Mouse (Mus musculus): Measurements from ENCODE around the gene Rxra. TPM values are rescaled to one million over a fixed set of nuclear protein-coding genes. Genes with fewer than 3 reads are reported as not detected.

Rxra gene
- polyA plus RNA-seq, 1 experiment from 2014 or later, result 6.7 TPM

DNA sequence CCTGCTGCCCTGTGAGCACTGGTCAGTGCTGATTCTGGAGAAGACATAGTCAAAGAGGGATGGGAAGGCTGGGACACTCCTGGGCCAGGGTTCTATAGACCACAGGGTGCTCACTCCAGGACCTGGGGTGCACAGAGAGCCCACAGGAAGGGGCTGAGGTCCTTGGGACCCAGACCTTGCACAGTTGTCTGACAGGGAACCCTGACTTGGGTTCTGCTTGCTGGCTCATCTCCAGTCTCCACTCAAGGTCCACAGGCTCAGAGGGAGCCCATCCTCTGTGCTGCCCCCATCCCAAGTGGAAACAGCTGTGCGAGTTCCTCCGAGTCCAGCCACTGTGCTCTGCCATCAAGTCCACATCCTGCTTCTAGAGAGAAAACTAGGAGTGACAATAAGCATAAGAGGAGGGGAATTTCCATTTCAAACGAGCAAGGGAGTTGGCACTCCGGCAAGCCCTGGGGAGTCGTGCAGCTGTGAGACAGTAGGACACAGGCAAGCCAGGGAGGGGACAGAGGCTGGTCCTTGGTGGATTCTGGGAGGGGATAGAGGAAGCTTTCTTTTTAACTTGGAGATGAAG lies 31.6 kb upstream of the Rxra start:
- H3K4me1 ChIP-seq, result peaks cover 36% of the 10 kb centered on the region
- H3K9ac ChIP-seq, result 0 out of 2 replicates have a peak overlapping the region, but pooled peaks have one; percentile 29
- no peak for ATAC-seq (ENCODE audit: extremely low read depth, insufficient number of reproducible peaks, low FRiP score, low TSS enrichment)
- H3K9me3 ChIP-seq, result 0 out of 2 replicates have a peak, but pooled peaks cover 2% of the 10 kb centered on the region
- WGBS, result 31% methylated on average over 5 of the region's 5 CpGs
- H3K27ac ChIP-seq (replicated peaks), result peak overlapping the region; percentile 5; the same call in 1 of the 2 replicates
- H3K27me3 ChIP-seq (replicated peaks), result peaks cover 20% of the 10 kb centered on the region
- H3K4me2 ChIP-seq, result no peak overlapping the region
- no peaks in the 10 kb centered on the region for H3K36me3 ChIP-seq
- no peak overlapping the region for H3K4me3 ChIP-seq

DNA sequence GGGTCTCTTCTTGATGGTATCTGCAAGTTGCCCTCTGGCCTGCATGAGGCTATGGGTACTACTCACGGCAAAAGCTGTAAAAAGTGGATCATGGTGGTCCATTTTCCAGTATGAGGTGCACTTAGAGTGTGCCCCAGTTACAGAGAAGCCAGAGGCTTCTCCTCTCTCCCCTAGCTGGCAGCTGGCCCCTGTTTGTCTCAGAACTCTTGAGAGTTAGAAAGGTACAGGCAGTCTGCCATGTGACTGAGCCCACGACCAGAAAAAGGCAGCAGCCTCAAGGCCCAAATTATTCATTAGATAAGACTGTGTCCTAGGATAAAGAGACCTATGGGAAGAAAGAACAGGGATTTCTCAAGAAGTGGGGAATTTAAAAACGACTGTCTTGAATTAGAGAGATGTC lies 30.8 kb upstream of the Rxra start:
- H3K27ac ChIP-seq (replicated peaks), result no peak overlapping the region; the same call in 1 of the 2 replicates
- H3K36me3 ChIP-seq, result no peaks in the 10 kb centered on the region
- H3K4me1 ChIP-seq, result peaks cover 35% of the 10 kb centered on the region
- H3K9me3 ChIP-seq, result 0 out of 2 replicates have a peak, but pooled peaks cover 2% of the 10 kb centered on the region
- H3K4me3 ChIP-seq, result no peak overlapping the region
- H3K27me3 ChIP-seq (replicated peaks), result peaks cover 20% of the 10 kb centered on the region
- ATAC-seq (ENCODE audit: extremely low read depth, insufficient number of reproducible peaks, low FRiP score, low TSS enrichment), result no peak
- no peak overlapping the region for H3K9ac ChIP-seq
- 34% methylated on average over 3 of the region's 3 CpGs for WGBS
- H3K4me2 ChIP-seq, result no peak overlapping the region

DNA sequence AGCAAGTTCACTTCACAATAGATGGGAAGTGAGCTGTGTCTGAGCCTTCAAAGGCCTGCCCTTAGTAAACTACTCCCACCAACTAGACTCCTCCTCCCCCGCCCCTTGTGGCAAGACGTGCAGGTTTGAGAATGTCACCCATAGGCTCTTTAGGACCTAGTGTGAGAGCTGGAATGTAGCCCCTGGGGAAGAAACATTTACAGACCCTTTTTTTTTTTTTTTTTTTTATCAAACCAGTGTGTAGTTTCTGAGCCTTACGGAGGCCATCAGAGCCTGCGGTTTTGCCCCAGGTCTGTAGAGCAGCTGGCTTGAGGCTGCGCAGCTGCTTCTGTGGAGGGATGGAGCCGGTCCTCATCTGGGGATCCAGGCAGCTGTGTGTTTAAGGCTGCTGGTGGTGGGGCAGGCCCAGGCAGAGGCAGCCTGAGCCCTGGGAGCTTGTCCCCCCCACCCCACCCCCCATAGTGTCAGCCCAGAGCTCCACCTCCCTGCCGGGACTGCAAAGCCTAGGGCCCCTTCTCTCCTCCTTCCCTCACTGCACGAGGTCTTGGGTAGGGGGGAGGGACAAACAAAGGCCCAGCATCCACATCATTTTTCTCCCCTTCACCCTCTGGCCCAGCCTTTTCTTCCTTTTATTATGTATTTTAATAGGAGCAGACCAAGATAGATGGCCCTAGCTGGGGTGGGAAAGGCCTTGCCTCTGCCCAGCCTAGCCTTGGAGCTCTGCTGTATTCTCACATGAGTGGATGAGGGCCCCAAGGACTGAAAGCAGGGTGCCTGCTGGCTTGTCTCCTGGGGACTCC lies 26.2 kb upstream of the Rxra start:
- 50% methylated on average over 8 of the region's 8 CpGs for WGBS
- Histone ChIP-seq H3K27ac (replicated peaks) (no peak overlapping the region), H3K27me3 (replicated peaks) (peaks cover 10% of the 10 kb centered on the region), H3K4me1 (peaks cover 34% of the 10 kb centered on the region), H3K4me2 (no peak overlapping the region), H3K9me3 (0 out of 2 replicates have a peak, but pooled peaks cover 2% of the 10 kb centered on the region), H3K4me3 (no peak overlapping the region), H3K9ac (no peak overlapping the region), H3K36me3 (no peaks in the 10 kb centered on the region)
- no peak for ATAC-seq (ENCODE audit: extremely low read depth, insufficient number of reproducible peaks, low FRiP score, low TSS enrichment)

DNA sequence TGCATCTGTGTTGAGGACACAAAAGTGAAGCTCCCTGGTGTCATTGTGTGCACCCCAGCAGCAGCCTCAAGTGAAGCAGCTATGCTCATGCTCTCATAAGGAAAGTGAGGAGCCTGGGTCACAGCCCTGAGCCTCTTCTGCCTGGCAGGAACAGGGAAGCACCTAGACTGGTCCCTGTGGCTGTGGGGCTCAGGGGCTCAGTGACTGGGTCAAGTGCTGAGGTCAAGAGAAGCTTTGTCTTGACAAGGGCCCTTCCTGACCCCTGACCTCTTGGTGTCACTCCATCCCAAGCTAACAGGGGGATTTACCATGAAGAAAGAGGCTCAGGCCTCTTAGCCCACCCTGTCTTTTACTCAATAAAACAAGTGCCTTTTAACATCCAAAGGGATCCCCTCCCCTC lies 25.2 kb upstream of the Rxra start:
- Histone ChIP-seq H3K4me1 (peaks cover 25% of the 10 kb centered on the region), H3K4me2 (no peak overlapping the region), H3K9ac (no peak overlapping the region), H3K4me3 (no peak overlapping the region), H3K27ac (replicated peaks) (no peak overlapping the region), H3K36me3 (no peaks in the 10 kb centered on the region), H3K9me3 (0 out of 2 replicates have a peak, but pooled peaks cover 2% of the 10 kb centered on the region), H3K27me3 (replicated peaks) (peaks cover 11% of the 10 kb centered on the region)
- ATAC-seq (ENCODE audit: extremely low read depth, insufficient number of reproducible peaks, low FRiP score, low TSS enrichment), result no peak

DNA sequence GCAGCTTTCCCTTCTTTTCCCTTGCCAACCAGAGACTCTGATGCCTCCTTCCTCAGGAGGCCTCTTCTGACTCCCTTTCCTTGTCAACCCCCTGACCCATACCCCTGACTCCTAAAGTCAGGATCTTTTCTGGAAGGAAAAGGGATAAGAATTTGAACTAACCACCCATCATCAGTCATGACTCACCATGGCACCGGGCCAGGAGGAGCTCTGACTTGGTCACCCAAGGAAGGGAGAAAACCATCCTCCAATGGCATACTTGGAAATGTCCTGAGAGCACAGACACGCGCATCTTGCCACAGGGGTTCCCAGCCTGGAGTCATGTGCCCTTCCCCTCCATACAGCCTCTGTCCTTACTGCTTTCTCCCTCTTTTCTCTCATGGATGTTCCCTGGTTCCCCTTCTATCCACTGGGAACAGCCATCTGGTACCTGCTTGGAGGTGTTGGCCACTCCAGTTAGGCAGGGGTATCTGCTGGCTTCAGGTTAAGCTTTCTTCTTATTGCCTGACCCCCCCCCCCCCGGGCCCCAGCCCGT lies 22.7 kb upstream of the Rxra start:
- H3K9me3 ChIP-seq, result no peaks in the 10 kb centered on the region
- no peak overlapping the region for H3K27ac ChIP-seq (replicated peaks)
- H3K36me3 ChIP-seq, result no peaks in the 10 kb centered on the region
- WGBS, result 65% methylated on average over 5 of the region's 5 CpGs
- ATAC-seq (ENCODE audit: extremely low read depth, insufficient number of reproducible peaks, low FRiP score, low TSS enrichment), result no peak
- no peak overlapping the region for H3K4me3 ChIP-seq
- H3K9ac ChIP-seq, result no peak overlapping the region
- no peak overlapping the region for H3K4me2 ChIP-seq
- peaks cover 18% of the 10 kb centered on the region for H3K27me3 ChIP-seq (replicated peaks)
- peaks cover 22% of the 10 kb centered on the region for H3K4me1 ChIP-seq

DNA sequence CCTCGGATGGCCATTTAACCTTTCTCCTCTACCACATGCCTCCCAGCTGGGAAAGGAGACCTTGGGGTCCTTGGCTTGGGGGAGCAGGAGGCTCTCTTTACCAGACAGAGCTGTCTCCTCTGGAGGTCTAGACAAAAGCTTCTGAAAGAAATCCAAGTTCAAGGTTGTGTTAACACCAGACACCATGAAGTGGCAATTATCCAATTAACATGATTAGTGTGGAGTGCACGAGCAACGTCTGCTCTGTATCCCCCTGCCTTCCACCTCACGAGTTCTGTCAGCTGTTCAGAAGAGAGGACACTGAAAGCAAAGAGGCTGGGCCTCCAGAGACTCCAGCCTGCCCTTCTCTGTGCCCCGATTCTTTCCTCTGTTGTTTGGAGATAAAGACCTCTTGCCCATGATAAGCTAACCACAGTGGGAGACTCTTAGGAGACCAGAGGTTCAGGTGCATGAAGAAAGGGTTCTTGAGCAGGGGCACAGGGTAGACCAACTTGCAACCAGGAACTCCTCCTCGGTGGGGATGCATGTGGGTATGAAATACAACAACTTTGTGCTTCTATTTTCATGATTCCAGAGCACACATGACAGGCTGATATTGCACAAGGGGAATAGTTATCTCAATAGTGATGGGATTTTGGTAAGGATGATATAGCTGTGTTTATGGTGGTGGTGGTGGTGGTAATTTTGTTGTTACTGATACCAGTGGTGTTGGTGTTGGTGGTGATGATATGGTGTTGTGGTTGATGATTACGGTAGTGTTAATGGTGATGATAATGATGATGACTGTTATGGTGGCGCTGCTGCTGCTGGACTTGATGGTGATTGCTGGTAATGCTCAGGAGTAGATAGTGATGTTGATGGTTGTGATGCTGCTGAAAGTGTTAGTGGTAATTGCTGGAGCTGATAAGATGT lies 21.7 kb upstream of the Rxra start:
- H3K27me3 ChIP-seq (replicated peaks), result peaks cover 18% of the 10 kb centered on the region
- no peak overlapping the region for H3K27ac ChIP-seq (replicated peaks)
- ATAC-seq (ENCODE audit: extremely low read depth, insufficient number of reproducible peaks, low FRiP score, low TSS enrichment), result no peak
- H3K9ac ChIP-seq, result no peak overlapping the region
- no peaks in the 10 kb centered on the region for H3K9me3 ChIP-seq
- no peak overlapping the region for H3K4me3 ChIP-seq
- no peaks in the 10 kb centered on the region for H3K36me3 ChIP-seq
- H3K4me2 ChIP-seq, result no peak overlapping the region
- 45% methylated on average over 8 of the region's 8 CpGs for WGBS
- H3K4me1 ChIP-seq, result peaks cover 22% of the 10 kb centered on the region

DNA sequence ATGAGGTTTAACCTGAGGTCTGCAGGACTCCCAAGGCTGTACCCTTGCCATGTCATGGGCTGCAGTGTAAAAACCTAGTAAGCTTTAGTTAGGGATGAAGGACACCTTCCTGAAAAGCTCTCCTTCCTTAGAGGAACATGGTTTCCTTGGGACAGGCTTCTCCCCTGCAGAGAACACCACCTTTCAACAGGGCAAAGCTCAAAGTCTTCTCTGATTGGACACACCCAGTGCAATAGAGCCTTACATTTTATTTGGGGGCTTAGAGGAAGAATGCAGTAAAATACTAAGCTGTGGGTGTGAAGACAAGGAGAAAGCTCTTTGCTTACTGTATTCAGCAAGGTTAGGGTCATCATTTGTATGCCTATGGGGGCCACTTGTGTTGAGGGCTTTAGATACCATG lies 19.7 kb upstream of the Rxra start:
- H3K27ac ChIP-seq (replicated peaks), result no peak overlapping the region
- H3K4me1 ChIP-seq, result peaks cover 17% of the 10 kb centered on the region
- H3K9me3 ChIP-seq, result peaks cover 4% of the 10 kb centered on the region; the same call in 1 of the 2 replicates
- peaks cover 18% of the 10 kb centered on the region for H3K27me3 ChIP-seq (replicated peaks)
- no peak overlapping the region for H3K4me2 ChIP-seq
- no peaks in the 10 kb centered on the region for H3K36me3 ChIP-seq
- no peak overlapping the region for H3K9ac ChIP-seq
- no peak for ATAC-seq (ENCODE audit: extremely low read depth, insufficient number of reproducible peaks, low FRiP score, low TSS enrichment)
- no peak overlapping the region for H3K4me3 ChIP-seq

DNA sequence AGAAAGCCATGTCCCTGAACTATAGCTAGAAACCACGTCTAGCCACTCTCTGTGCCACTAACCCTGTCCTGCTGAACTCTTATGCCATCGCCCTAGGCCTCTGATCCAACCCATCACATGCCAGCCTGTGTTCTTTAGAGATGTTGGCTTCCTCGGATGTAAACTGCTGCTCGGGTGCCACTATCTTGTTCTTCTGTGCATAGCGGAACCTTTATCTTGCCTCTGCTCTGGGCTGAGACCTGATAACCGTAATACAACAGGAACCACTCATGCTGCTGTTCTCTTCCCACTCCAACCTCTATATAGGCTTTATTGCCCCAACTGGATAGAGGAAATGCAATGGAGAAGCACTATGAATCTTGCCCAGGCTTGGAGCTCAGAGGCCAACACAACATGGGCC lies 11.0 kb upstream of the Rxra start:
- H3K27ac ChIP-seq (replicated peaks), result no peak overlapping the region
- no peaks in the 10 kb centered on the region for H3K36me3 ChIP-seq
- H3K4me2 ChIP-seq, result no peak overlapping the region
- 38% methylated on average over 6 of the region's 6 CpGs for WGBS
- H3K9me3 ChIP-seq, result peaks cover 3% of the 10 kb centered on the region; the same call in 1 of the 2 replicates
- no peak for ATAC-seq (ENCODE audit: extremely low read depth, insufficient number of reproducible peaks, low FRiP score, low TSS enrichment)
- peaks cover 13% of the 10 kb centered on the region; the same call in 1 of the 2 replicates for H3K4me1 ChIP-seq
- H3K4me3 ChIP-seq, result no peak overlapping the region
- H3K9ac ChIP-seq, result no peak overlapping the region
- H3K27me3 ChIP-seq (replicated peaks), result peaks cover 4% of the 10 kb centered on the region; the same call in 1 of the 2 replicates

DNA sequence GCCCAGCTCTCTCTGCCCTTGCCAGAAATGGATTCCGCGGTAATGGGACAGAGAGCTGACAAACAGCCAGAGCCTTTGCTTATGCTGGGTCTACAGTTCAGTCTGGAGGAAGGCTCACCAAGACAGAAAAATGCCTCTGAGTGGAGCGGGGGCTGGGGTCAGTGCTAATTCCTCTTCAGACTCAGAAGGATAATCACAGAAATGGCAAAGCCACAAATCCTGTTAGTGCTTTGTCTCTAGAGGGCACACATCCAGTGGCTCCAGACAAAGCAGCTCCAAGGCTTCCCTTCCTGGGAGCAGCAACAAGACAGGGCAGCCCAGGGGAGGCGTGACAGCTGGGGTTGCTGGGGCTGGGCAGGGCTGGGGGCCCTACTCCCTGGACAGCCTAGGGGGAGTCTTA lies 9.5 kb upstream of the Rxra start:
- Histone ChIP-seq H3K9me3 (no peaks in the 10 kb centered on the region), H3K27ac (replicated peaks) (no peak overlapping the region)
- WGBS, result 68% methylated on average over 4 of the region's 4 CpGs

DNA sequence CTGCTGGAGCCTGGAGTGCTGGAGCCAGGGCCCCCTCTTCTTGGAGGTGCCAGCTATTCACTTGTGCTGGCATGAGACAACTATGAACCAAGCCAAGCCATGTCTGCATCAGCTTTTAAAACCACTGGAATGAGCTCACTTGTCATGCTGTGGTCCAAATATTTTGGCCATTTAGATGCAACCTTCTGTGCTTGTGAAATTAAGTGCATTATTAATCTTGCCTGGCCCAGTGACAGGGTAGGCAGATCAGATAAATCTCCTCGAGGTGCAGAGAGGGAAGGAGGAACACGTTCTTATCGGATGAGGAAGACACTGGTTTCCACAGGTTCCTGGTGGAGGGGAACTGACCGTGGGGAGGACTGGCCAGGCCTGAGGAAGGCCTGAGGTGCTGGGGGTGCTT lies 8.6 kb upstream of the Rxra start:
- ATAC-seq (ENCODE audit: extremely low read depth, insufficient number of reproducible peaks, low FRiP score, low TSS enrichment), result no peak
- Histone ChIP-seq H3K27me3 (replicated peaks) (peaks cover 8% of the 10 kb centered on the region; the same call in 1 of the 2 replicates), H3K36me3 (no peaks in the 10 kb centered on the region), H3K27ac (replicated peaks) (no peak overlapping the region), H3K9ac (no peak overlapping the region), H3K4me1 (peaks cover 36% of the 10 kb centered on the region), H3K4me3 (no peak overlapping the region), H3K4me2 (no peak overlapping the region), H3K9me3 (no peaks in the 10 kb centered on the region)
- WGBS, result 65% methylated on average over 4 of the region's 4 CpGs

More for the DNA sequence above, 9.5 kb upstream of the Rxra start:
- no peak overlapping the region for H3K9ac ChIP-seq
- peaks cover 27% of the 10 kb centered on the region for H3K4me1 ChIP-seq
- no peaks in the 10 kb centered on the region for H3K36me3 ChIP-seq
- ATAC-seq (ENCODE audit: extremely low read depth, insufficient number of reproducible peaks, low FRiP score, low TSS enrichment), result no peak
- H3K27me3 ChIP-seq (replicated peaks), result peaks cover 7% of the 10 kb centered on the region; the same call in 1 of the 2 replicates
- H3K4me3 ChIP-seq, result no peak overlapping the region
- H3K4me2 ChIP-seq, result no peak overlapping the region

DNA sequence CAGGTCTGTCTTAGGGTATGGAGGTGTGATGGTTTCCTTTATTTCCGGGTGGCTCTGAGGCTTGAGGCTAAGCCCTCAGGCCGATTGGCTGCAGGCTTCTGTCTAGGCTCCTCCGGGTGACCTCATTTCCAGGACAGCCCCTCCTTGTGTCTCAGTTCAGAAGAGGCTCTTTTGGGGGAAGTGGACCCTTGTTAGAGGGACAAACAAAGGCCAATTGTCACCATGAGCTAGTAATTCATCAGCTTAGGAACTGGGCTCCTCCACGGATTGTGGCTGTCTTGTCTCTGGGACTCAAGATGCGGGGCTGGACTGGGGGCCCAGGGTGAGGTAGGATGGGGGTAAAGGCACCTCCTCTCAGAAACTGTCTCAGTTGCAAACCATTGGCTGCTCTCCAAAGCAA lies 5.5 kb upstream of the Rxra start:
- WGBS, result 46% methylated on average over 5 of the region's 5 CpGs
- Histone ChIP-seq H3K4me3 (no peak overlapping the region), H3K27ac (replicated peaks) (no peak overlapping the region; the same call in 1 of the 2 replicates), H3K4me1 (peaks cover 40% of the 10 kb centered on the region), H3K36me3 (no peaks in the 10 kb centered on the region), H3K9me3 (no peaks in the 10 kb centered on the region), H3K4me2 (no peak overlapping the region), H3K27me3 (replicated peaks) (peaks cover 24% of the 10 kb centered on the region), H3K9ac (no peak overlapping the region)
- ATAC-seq (ENCODE audit: extremely low read depth, insufficient number of reproducible peaks, low FRiP score, low TSS enrichment), result no peak

All from heart, embryonic 13.5 days (tissue).